Mouse (Mus musculus): ENCODE data around the gene Cfl1. TPM values are rescaled to one million over a fixed set of nuclear protein-coding genes. Genes with fewer than 3 reads are reported as not detected.
A peak's percentile ranks its signal among the peaks of the same experiment; 100 is the strongest.

Cfl1 gene
- polyA plus RNA-seq, 1 experiment from 2014 or later, result 4,021 TPM

- Histone ChIP-seq H3K27me3 (ENCODE audit: control insufficient read depth, insufficient read depth, low read length) (no peaks in the 10 kb centered on the region), H3K27ac (replicated peaks; ENCODE audit: low read depth, low read length) (peak within 1 kb of the TSS; percentile 61), H3K4me2 (ENCODE audit: low read length) (peak within 1 kb of the TSS; percentile 95), H3K9me3 (ENCODE audit: control insufficient read depth, low read length) (no peaks in the 10 kb centered on the region), H3K4me3 (replicated peaks; ENCODE audit: low read depth, low read length) (peak within 1 kb of the TSS; percentile 53), H3K9ac (replicated peaks; ENCODE audit: low read length) (peak within 1 kb of the TSS; percentile 76), H3K4me1 (ENCODE audit: control insufficient read depth, insufficient read depth, low read length) (peaks cover 21% of the 10 kb centered on the region), H3K36me3 (ENCODE audit: control insufficient read depth, insufficient read depth, low read length) (no peaks in the 10 kb centered on the region)
- ATAC-seq (ENCODE audit: low FRiP score, low TSS enrichment) (peak; percentile 57; the same call in 1 of the 2 replicates), DNase-seq (peak; percentile 82)
- WGBS, result 2% methylated on average over 22 of the region's 22 CpGs
Observed at GRCm38 (mm10) chr19:5473720-5474119, 16.5 kb upstream of the Cfl1 start, which contains the start of gene Efemp2. Gene Efemp2 (plus strand): TSS chr19:5473954.

- Histone ChIP-seq H3K36me3 (ENCODE audit: control insufficient read depth, insufficient read depth, low read length) (0 out of 2 replicates have a peak, but pooled peaks cover 4% of the 10 kb centered on the region), H3K27me3 (ENCODE audit: control insufficient read depth, insufficient read depth, low read length) (no peaks in the 10 kb centered on the region), H3K4me3 (replicated peaks; ENCODE audit: low read depth, low read length) (peak overlapping the region; percentile 53), H3K4me1 (ENCODE audit: control insufficient read depth, insufficient read depth, low read length) (peaks cover 21% of the 10 kb centered on the region), H3K9me3 (ENCODE audit: control insufficient read depth, low read length) (no peaks in the 10 kb centered on the region), H3K27ac (replicated peaks; ENCODE audit: low read depth, low read length) (peak overlapping the region; percentile 61), H3K9ac (replicated peaks; ENCODE audit: low read length) (peak overlapping the region; percentile 76), H3K4me2 (ENCODE audit: low read length) (peak overlapping the region; percentile 95)
- DNase-seq (peak; percentile 75), ATAC-seq (ENCODE audit: low FRiP score, low TSS enrichment) (peak; percentile 62; the same call in 1 of the 2 replicates)
- WGBS, result under 1% methylated on average over 63 of the region's 68 CpGs
Observed at GRCm38 (mm10) chr19:5474281-5475068, 15.8 kb upstream of the Cfl1 start.

- Histone ChIP-seq H3K9me3 (ENCODE audit: control insufficient read depth, low read length) (no peaks in the 10 kb centered on the region), H3K4me3 (replicated peaks; ENCODE audit: low read depth, low read length) (peak overlapping the region; percentile 53), H3K4me1 (ENCODE audit: control insufficient read depth, insufficient read depth, low read length) (peaks cover 21% of the 10 kb centered on the region), H3K9ac (replicated peaks; ENCODE audit: low read length) (peak overlapping the region; percentile 76), H3K36me3 (ENCODE audit: control insufficient read depth, insufficient read depth, low read length) (peaks cover 4% of the 10 kb centered on the region; the same call in 1 of the 2 replicates), H3K4me2 (ENCODE audit: low read length) (peak overlapping the region; percentile 95), H3K27me3 (ENCODE audit: control insufficient read depth, insufficient read depth, low read length) (no peaks in the 10 kb centered on the region), H3K27ac (replicated peaks; ENCODE audit: low read depth, low read length) (peak overlapping the region; percentile 61)
- 0 out of 2 replicates have a peak, but pooled peaks have one; percentile 3 for ATAC-seq (ENCODE audit: low FRiP score, low TSS enrichment)
- WGBS, result 17% methylated on average over 13 of the region's 13 CpGs
- DNase-seq, result no peak
Observed at GRCm38 (mm10) chr19:5475069-5475714, 15.1 kb upstream of the Cfl1 start.

GRCm38 (mm10) chr19:5477004-5477667 lies 13.1 kb upstream of the Cfl1 start:
- 87% methylated on average over 10 of the region's 10 CpGs for WGBS
- H3K4me2 ChIP-seq (ENCODE audit: low read length), result no peak overlapping the region
- peaks cover 14% of the 10 kb centered on the region for H3K36me3 ChIP-seq (ENCODE audit: control insufficient read depth, insufficient read depth, low read length)
- H3K9me3 ChIP-seq (ENCODE audit: control insufficient read depth, low read length), result no peaks in the 10 kb centered on the region
- no peaks in the 10 kb centered on the region for H3K27me3 ChIP-seq (ENCODE audit: control insufficient read depth, insufficient read depth, low read length)
- DNase-seq, result no peak
- no peak overlapping the region for H3K27ac ChIP-seq (replicated peaks; ENCODE audit: low read depth, low read length)
- no peak for ATAC-seq (ENCODE audit: low FRiP score, low TSS enrichment)
- no peak overlapping the region for H3K9ac ChIP-seq (replicated peaks; ENCODE audit: low read length)
- H3K4me1 ChIP-seq (ENCODE audit: control insufficient read depth, insufficient read depth, low read length), result peaks cover 21% of the 10 kb centered on the region
- H3K4me3 ChIP-seq (replicated peaks; ENCODE audit: low read depth, low read length), result no peak overlapping the region

GRCm38 (mm10) chr19:5477668-5478300 lies 12.5 kb upstream of the Cfl1 start:
- ATAC-seq (ENCODE audit: low FRiP score, low TSS enrichment), result no peak
- Histone ChIP-seq H3K4me3 (replicated peaks; ENCODE audit: low read depth, low read length) (no peak overlapping the region), H3K36me3 (ENCODE audit: control insufficient read depth, insufficient read depth, low read length) (peaks cover 20% of the 10 kb centered on the region), H3K4me2 (ENCODE audit: low read length) (no peak overlapping the region), H3K27me3 (ENCODE audit: control insufficient read depth, insufficient read depth, low read length) (no peaks in the 10 kb centered on the region), H3K9me3 (ENCODE audit: control insufficient read depth, low read length) (no peaks in the 10 kb centered on the region), H3K4me1 (ENCODE audit: control insufficient read depth, insufficient read depth, low read length) (peaks cover 21% of the 10 kb centered on the region), H3K9ac (replicated peaks; ENCODE audit: low read length) (no peak overlapping the region), H3K27ac (replicated peaks; ENCODE audit: low read depth, low read length) (no peak overlapping the region)
- WGBS, result 92% methylated on average over 18 of the region's 18 CpGs
- DNase-seq, result no peak

- no peak for ATAC-seq (ENCODE audit: low FRiP score, low TSS enrichment)
- Histone ChIP-seq H3K4me2 (ENCODE audit: low read length) (no peak overlapping the region), H3K9ac (replicated peaks; ENCODE audit: low read length) (no peak overlapping the region), H3K27ac (replicated peaks; ENCODE audit: low read depth, low read length) (no peak overlapping the region), H3K36me3 (ENCODE audit: control insufficient read depth, insufficient read depth, low read length) (peaks cover 42% of the 10 kb centered on the region), H3K4me1 (ENCODE audit: control insufficient read depth, insufficient read depth, low read length) (peaks cover 8% of the 10 kb centered on the region; the same call in 1 of the 2 replicates), H3K9me3 (ENCODE audit: control insufficient read depth, low read length) (no peaks in the 10 kb centered on the region), H3K27me3 (ENCODE audit: control insufficient read depth, insufficient read depth, low read length) (no peaks in the 10 kb centered on the region), H3K4me3 (replicated peaks; ENCODE audit: low read depth, low read length) (no peak overlapping the region)
- DNase-seq, result no peak
- WGBS, result 92% methylated on average over 10 of the region's 10 CpGs
Observed at GRCm38 (mm10) chr19:5480016-5480415, 10.2 kb upstream of the Cfl1 start.

GRCm38 (mm10) chr19:5481398-5481797 lies 8.9 kb upstream of the Cfl1 start:
- Histone ChIP-seq H3K4me1 (ENCODE audit: control insufficient read depth, insufficient read depth, low read length) (no peaks in the 10 kb centered on the region), H3K4me3 (replicated peaks; ENCODE audit: low read depth, low read length) (no peak overlapping the region), H3K9ac (replicated peaks; ENCODE audit: low read length) (no peak overlapping the region), H3K9me3 (ENCODE audit: control insufficient read depth, low read length) (no peaks in the 10 kb centered on the region), H3K36me3 (ENCODE audit: control insufficient read depth, insufficient read depth, low read length) (peaks cover 56% of the 10 kb centered on the region), H3K4me2 (ENCODE audit: low read length) (no peak overlapping the region), H3K27ac (replicated peaks; ENCODE audit: low read depth, low read length) (no peak overlapping the region), H3K27me3 (ENCODE audit: control insufficient read depth, insufficient read depth, low read length) (no peaks in the 10 kb centered on the region)
- 90% methylated on average over 10 of the region's 10 CpGs for WGBS
- no peak for DNase-seq
- no peak for ATAC-seq (ENCODE audit: low FRiP score, low TSS enrichment)

Data from midbrain, embryonic 14.5 days (tissue).